Mouse (Mus musculus) skeletal muscle tissue, adult 2 months (tissue): ENCODE results near the gene Abca2.
"Not testable (repeated sequence)": the region's sequence is repeated elsewhere in the genome, so short reads cannot be mapped to it uniquely, and the experiment has no call there.

Source experiments
- DNase-seq: peaks from one replicate; pipeline ENCODE4 v3.0.0-alpha.2; 2012; ENCODE audit warnings: low read depth, low spot score

The Abca2 gene

GRCm38 (mm10) chr2:25428442-25429236, at the start of gene Abca2:
Gene Abca2 (plus strand): TSS chr2:25428703.
- peak; percentile 90 for DNase-seq

GRCm38 (mm10) chr2:25384492-25384891, 44.0 kb upstream of the Abca2 start:
- DNase-seq = no peak

GRCm38 (mm10) chr2:25391266-25391665, 37.2 kb upstream of the Abca2 start:
- no peak for DNase-seq

GRCm38 (mm10) chr2:25394281-25395221, 34.0 kb upstream of the Abca2 start:
- peak; percentile 75 for DNase-seq

GRCm38 (mm10) chr2:25395721-25396596, 32.5 kb upstream of the Abca2 start, which contains the start of gene Entpd2:
Gene Entpd2 (plus strand): TSS chr2:25395874.
- no peak for DNase-seq

GRCm38 (mm10) chr2:25396597-25396983, 31.9 kb upstream of the Abca2 start:
- DNase-seq = no peak

- no peak for DNase-seq
These were observed 31.5 kb upstream of the Abca2 start for GRCm38 (mm10) chr2:25397010-25397409.

GRCm38 (mm10) chr2:25398065-25398464, 30.4 kb upstream of the Abca2 start:
- DNase-seq = no peak

GRCm38 (mm10) chr2:25399051-25399450, 29.5 kb upstream of the Abca2 start, which contains the start of gene Npdc1:
Gene Npdc1 (plus strand): TSS chr2:25399351.
- DNase-seq = no peak

GRCm38 (mm10) chr2:25400291-25400690, 28.2 kb upstream of the Abca2 start:
- DNase-seq = peak; percentile 82

- peak; percentile 57 for DNase-seq
These were observed 27.7 kb upstream of the Abca2 start for GRCm38 (mm10) chr2:25400764-25401163.

- DNase-seq = no peak
These were observed 26.0 kb upstream of the Abca2 start for GRCm38 (mm10) chr2:25402377-25402971.

GRCm38 (mm10) chr2:25402972-25403601, 25.4 kb upstream of the Abca2 start:
- DNase-seq = no peak

GRCm38 (mm10) chr2:25403994-25404393, 24.5 kb upstream of the Abca2 start:
- DNase-seq = no peak

GRCm38 (mm10) chr2:25408908-25409307, 19.6 kb upstream of the Abca2 start:
- no peak for DNase-seq

- not testable (repeated sequence) for DNase-seq
These were observed 15.1 kb upstream of the Abca2 start for GRCm38 (mm10) chr2:25413436-25413835.

- DNase-seq = no peak
These were observed 11.1 kb upstream of the Abca2 start for GRCm38 (mm10) chr2:25417426-25417825.

- DNase-seq = no peak
These were observed 6.6 kb upstream of the Abca2 start for GRCm38 (mm10) chr2:25421896-25422295.

GRCm38 (mm10) chr2:25422587-25423410, 5.7 kb upstream of the Abca2 start, which contains the start of gene Fut7:
Gene Fut7 (plus strand): TSS chr2:25423267.
- no peak for DNase-seq
